Mouse (Mus musculus): ENCODE measurements around the gene Kifc1.

DNA sequence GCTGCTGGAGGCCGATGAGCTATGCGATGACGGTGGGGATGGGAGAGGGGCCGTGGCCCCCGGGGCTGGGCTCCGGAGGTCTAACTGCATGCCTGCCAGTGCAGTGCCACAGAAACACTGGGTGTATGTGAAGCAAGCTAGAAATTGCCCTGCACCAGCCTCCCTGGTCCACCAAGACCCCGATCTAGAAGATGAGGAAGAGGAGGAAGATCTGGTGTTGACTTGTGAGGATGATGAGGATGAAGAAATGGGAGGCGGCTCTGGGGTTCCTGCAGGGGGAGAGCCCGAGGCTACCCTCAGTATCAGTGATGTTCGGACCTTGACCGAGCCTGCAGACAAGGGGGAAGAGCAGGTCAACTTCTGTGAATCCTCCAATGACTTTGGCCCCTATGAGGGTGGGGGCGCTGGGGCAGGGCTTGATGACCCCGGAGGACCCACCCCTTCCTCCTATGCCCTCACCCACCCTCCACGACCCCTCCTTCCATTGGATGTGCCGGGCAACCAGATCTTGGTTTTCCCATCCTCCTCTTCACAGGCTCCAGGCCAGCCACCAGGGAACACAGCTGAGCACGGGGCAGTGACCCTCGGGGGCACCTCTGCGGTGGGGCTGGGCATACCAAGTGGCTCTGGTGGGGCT is 27.3 kb upstream of the Kifc1 start:
- no peak for TF ChIP-seq GATA1 (IDR thresholded peaks at IDR 0.05; ENCODE audit: low read length)
- no peak for TF ChIP-seq TAL1 (IDR thresholded peaks at IDR 0.05; ENCODE audit: low read length)

All from erythroblast, embryonic 14.5 days (primary cell).